Mouse (Mus musculus): Measurements from ENCODE around the gene Acbd4. TPM values are rescaled to one million over a fixed set of nuclear protein-coding genes. Genes with fewer than 3 reads are reported as not detected.

The Acbd4 gene
- polyA plus RNA-seq, 1 experiment: 78.7 TPM

DNA sequence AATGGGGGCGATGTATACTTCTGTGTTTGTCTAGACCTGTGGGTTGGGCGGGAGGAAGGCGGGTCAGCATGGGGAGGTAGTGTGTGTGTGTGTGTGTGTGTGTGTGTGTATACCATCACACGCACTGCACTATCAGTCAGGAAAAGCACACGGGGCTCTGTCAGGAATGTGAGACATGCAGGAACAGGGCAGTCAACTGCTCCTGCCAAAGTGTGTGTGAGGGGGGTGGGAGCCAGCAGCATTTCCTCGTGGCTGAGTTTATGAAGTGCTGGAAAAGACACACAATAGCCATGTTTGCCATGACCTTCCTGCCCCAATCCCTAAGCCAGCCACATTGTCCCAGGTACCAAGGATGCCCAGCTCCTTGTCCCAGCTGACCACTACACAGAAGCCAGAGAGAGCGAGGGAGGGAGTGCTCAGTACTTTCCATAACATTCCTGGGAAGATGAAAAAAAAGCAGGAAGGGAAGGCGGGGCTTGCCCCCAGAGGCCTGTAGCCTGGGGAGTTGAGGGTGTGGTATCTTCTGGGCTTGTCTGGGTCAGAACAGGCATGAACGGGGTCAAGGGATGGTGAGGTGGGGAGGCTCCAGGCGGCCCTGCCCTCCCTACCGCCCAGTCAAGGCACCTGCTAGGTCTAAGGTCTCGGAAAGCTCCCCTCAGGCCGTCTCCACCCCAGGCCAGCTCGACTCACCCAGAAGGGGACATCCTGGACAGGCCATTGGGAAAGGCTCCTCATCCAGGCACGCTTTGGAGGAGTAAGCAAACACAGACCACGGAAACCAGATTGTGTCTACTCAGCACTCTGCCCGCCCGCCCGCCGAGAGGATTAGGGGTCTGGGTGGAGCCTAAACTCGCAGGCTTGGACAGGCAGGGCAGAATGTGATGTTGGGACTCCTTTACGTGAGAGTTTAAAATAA, 4.2 kb upstream of the Acbd4 start:
- TF ChIP-seq GATA1 (IDR thresholded peaks at IDR 0.05; ENCODE audit: low read length) (no peak), TAL1 (IDR thresholded peaks at IDR 0.05; ENCODE audit: low read length) (no peak)
- peaks cover 61% of the 10 kb centered on the region for H3K27me3 ChIP-seq (ENCODE audit: control insufficient read depth)

DNA sequence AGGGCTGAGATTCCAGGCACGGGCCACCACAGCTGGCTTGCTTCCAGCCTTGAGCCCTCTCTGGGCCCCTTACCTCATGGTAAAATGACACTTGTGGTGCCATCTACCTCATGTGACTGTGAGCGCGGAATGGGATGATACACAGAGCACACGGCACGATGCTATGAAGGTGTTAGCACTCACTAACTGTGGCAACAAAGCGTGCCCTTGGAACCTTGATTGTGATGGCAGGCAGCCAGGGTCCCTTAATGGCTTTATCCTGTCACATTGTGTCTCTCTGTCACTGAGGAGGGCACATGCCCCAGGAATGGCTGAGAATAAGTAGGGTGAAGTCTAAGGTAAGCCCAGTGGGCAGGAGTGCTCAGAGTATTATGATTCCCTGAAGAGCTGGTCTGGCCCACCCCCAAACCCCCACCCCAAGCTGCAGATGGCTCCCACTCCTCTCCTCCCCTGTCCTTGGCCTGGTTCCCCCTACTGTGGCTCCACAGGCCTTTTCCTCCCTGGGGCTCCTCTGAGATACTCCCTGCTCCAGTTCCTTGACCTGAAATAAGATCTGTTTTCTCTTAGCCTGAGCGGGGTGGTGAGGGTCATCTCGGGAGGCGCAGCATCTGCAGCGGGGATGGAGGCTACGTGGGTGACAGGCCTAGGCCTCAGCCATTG, 2.8 kb upstream of the Acbd4 start:
- peaks cover 5% of the 10 kb centered on the region; the same call in 1 of the 2 replicates for H3K9me3 ChIP-seq (ENCODE audit: control insufficient read depth, low read length)
- no peak for TF ChIP-seq TAL1 (IDR thresholded peaks at IDR 0.05; ENCODE audit: low read length)
- no peak for TF ChIP-seq GATA1 (IDR thresholded peaks at IDR 0.05; ENCODE audit: low read length)
- H3K36me3 ChIP-seq (ENCODE audit: control insufficient read depth): peaks cover 2% of the 10 kb centered on the region; the same call in 1 of the 2 replicates
- peaks cover 65% of the 10 kb centered on the region for H3K27me3 ChIP-seq (ENCODE audit: control insufficient read depth)
- H3K4me1 ChIP-seq (ENCODE audit: control insufficient read depth): peaks cover 26% of the 10 kb centered on the region
- no peak overlapping the region for H3K4me3 ChIP-seq (replicated peaks)

More for the DNA sequence above, 4.2 kb upstream of the Acbd4 start:
- H3K36me3 ChIP-seq (ENCODE audit: control insufficient read depth): no peaks in the 10 kb centered on the region
- peaks cover 15% of the 10 kb centered on the region for H3K4me1 ChIP-seq (ENCODE audit: control insufficient read depth)
- no peak overlapping the region for H3K4me3 ChIP-seq (replicated peaks)
- H3K9me3 ChIP-seq (ENCODE audit: control insufficient read depth, low read length): peaks cover 5% of the 10 kb centered on the region; the same call in 1 of the 2 replicates

DNA sequence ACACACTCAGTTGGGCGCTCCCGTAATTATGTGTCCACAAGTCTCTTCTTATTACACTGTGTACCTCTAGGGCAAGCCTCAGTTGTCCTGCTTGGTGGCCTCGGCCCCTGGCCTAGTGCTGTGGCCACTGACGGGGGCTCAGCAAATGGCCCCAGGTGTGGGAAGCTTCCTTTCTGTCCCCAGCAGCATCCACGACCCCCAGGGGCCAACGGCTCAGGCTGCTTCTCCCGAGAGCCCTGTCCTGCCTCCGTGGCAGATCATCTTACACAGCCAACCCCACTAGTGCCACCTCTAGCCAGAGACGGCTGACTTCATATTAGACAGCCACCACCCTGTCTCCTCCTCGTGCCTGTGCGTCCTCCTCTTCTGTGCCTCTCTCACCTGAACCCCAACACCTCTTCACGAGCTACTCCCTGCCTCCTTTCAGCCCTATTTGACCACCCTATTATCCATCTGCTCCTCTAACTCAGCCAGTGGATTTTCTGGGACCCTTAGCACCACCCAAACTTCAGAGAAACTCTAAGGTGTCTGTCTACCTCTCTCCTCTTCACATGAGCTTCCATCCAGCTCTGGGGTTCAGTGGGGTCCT, 2.0 kb upstream of the Acbd4 start:
- no peak for TF ChIP-seq GATA1 (IDR thresholded peaks at IDR 0.05; ENCODE audit: low read length)
- no peak overlapping the region for H3K4me3 ChIP-seq (replicated peaks)
- H3K36me3 ChIP-seq (ENCODE audit: control insufficient read depth): peaks cover 10% of the 10 kb centered on the region
- H3K4me1 ChIP-seq (ENCODE audit: control insufficient read depth): peaks cover 34% of the 10 kb centered on the region
- H3K9me3 ChIP-seq (ENCODE audit: control insufficient read depth, low read length): peaks cover 5% of the 10 kb centered on the region; the same call in 1 of the 2 replicates
- peaks cover 65% of the 10 kb centered on the region for H3K27me3 ChIP-seq (ENCODE audit: control insufficient read depth)

DNA sequence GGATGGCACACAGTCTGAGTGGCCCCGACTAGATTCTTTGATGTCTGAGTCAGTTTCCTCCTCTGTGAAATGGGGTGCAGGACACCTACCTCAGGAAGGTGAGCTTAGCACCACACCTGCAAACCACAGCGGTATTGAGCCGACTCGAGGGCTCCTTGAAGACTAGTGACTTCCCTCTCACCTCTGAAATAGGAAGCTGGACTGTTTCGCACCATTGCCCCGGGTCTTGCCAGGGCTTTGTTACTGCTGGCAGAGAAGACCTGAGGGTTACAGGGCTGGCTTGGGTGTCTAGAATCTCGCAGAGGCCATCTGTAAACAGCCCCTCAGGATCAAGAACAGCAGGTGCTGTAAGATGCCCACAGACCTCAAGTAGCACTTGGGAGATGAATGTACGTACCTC, 1.1 kb upstream of the Acbd4 start:
- Histone ChIP-seq H3K4me3 (replicated peaks) (no peak overlapping the region), H3K36me3 (ENCODE audit: control insufficient read depth) (peaks cover 19% of the 10 kb centered on the region), H3K9me3 (ENCODE audit: control insufficient read depth, low read length) (peaks cover 5% of the 10 kb centered on the region; the same call in 1 of the 2 replicates), H3K4me1 (ENCODE audit: control insufficient read depth) (peaks cover 43% of the 10 kb centered on the region), H3K27me3 (ENCODE audit: control insufficient read depth) (peaks cover 64% of the 10 kb centered on the region)
- TF ChIP-seq TAL1 (IDR thresholded peaks at IDR 0.05; ENCODE audit: low read length) (no peak), GATA1 (IDR thresholded peaks at IDR 0.05; ENCODE audit: low read length) (no peak)

DNA sequence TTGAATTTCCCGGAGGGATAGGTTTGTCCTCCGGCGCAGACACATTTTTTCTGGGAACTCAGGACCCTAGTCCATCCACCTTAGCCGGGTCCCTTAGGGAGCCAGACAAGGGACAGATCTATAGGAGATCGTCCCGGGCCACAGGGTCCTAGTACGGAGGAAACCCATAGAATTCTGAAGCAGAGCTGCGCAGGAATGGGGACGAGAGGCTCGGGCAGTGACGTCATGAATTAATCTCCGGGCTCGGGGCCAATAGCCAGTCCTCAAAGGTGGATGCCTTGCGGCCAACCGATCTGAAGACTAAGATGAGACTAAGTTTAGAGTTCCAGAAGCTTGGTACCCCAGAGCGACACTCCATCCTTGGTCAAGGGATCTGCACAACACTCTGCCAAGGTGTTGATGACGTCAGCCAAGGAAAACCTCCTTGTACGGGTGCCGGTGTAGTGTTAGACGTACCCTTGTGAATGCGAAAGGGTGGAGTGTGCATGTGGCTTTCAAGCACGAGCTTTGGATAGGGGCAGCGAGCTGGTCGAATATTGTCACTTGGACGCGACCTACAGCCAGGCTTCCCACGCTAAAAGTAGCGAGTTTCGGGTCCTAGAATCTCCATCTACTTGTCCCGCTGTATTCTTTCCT, 502 bp downstream of the Acbd4 start:
- TF ChIP-seq TAL1 (IDR thresholded peaks at IDR 0.05; ENCODE audit: low read length): no peak
- Histone ChIP-seq H3K4me1 (ENCODE audit: control insufficient read depth) (peaks cover 59% of the 10 kb centered on the region), H3K4me3 (replicated peaks) (peak overlapping the region; percentile 74), H3K27me3 (ENCODE audit: control insufficient read depth) (peaks cover 53% of the 10 kb centered on the region), H3K36me3 (ENCODE audit: control insufficient read depth) (peaks cover 35% of the 10 kb centered on the region), H3K9me3 (ENCODE audit: control insufficient read depth, low read length) (peaks cover 5% of the 10 kb centered on the region; the same call in 1 of the 2 replicates)

DNA sequence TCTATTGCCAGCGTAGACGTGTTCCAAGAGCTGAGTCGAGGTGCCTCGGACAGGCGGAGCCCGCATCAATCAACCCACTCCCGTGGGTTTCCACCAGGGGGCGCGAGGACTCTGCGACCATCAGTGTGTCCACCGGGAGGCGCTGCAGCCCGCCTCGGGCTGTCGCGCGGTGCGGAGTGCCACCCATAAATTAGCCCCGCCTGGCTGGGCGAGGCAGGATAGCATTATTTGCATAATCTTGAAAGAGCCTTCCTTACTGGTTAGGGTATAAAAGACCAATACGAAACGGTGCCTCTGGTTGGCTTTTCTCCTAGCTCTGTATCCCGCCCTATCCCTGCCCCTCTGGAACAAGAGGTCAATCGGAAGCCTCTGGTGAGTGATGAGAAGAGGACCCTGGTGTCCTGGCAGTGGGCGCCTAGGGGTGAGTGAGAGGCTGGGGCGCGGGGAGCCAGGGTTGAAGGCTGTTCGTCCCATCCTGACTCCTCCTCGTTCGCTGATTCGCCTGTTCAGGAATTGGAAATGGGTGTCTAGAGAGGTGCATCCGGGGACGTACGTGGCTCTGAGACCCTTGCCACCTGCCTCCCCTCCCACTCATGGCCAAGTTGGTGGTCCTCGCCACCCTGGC, 1.4 kb downstream of the Acbd4 start:
- Histone ChIP-seq H3K27me3 (ENCODE audit: control insufficient read depth) (peaks cover 44% of the 10 kb centered on the region), H3K36me3 (ENCODE audit: control insufficient read depth) (peaks cover 44% of the 10 kb centered on the region), H3K4me1 (ENCODE audit: control insufficient read depth) (peaks cover 65% of the 10 kb centered on the region), H3K9me3 (ENCODE audit: control insufficient read depth, low read length) (peaks cover 5% of the 10 kb centered on the region; the same call in 1 of the 2 replicates), H3K4me3 (replicated peaks) (peak overlapping the region; percentile 74)
- TF ChIP-seq TAL1 (IDR thresholded peaks at IDR 0.05; ENCODE audit: low read length) (no peak), GATA1 (IDR thresholded peaks at IDR 0.05; ENCODE audit: low read length) (no peak)

DNA sequence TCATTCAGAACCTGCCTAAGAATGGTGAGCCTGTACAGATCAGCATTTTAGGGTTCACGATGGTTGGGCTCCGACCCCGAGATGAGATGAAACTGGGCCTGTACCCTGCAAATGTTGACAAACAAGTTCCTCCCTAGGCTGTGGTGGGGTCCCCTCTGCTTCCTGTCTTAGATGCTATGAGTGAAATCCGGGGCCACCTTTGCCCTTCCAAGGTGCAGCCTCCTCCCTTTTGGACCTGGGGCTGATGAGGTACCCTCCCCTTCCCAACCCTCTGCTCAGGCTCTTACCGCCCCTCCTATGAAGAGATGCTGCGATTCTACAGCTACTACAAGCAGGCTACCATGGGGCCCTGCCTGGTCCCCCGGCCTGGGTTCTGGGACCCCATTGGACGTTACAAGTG, 2.1 kb downstream of the Acbd4 start:
- H3K36me3 ChIP-seq (ENCODE audit: control insufficient read depth): peaks cover 51% of the 10 kb centered on the region
- H3K9me3 ChIP-seq (ENCODE audit: control insufficient read depth, low read length): peaks cover 5% of the 10 kb centered on the region; the same call in 1 of the 2 replicates
- peaks cover 65% of the 10 kb centered on the region for H3K4me1 ChIP-seq (ENCODE audit: control insufficient read depth)
- TF ChIP-seq GATA1 (IDR thresholded peaks at IDR 0.05; ENCODE audit: low read length) (no peak), TAL1 (IDR thresholded peaks at IDR 0.05; ENCODE audit: low read length) (no peak)
- H3K27me3 ChIP-seq (ENCODE audit: control insufficient read depth): peaks cover 39% of the 10 kb centered on the region
- peak overlapping the region; percentile 74 for H3K4me3 ChIP-seq (replicated peaks)

DNA sequence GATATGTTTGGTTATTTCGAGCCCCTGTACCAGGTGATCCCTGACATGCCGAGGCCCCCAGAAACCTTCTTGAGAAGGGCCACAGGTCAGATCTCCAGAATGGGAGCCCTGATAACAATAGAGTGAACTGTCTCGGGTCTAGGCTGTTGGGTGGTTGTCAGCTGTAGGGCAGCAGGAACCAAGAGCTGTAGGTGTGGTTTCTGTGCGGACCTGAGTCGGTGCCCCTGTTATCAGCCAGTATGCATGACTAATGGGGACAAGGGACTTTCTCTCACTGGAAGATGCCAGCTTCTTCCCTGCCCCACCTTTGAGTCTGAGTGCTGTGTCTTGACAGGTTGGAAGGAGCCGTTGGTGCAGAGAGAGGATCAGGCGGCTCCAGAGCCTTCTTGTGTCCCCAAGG, 3.0 kb downstream of the Acbd4 start:
- H3K36me3 ChIP-seq (ENCODE audit: control insufficient read depth): peaks cover 59% of the 10 kb centered on the region
- H3K4me1 ChIP-seq (ENCODE audit: control insufficient read depth): peaks cover 68% of the 10 kb centered on the region
- H3K4me3 ChIP-seq (replicated peaks): peak overlapping the region; percentile 74
- H3K9me3 ChIP-seq (ENCODE audit: control insufficient read depth, low read length): peaks cover 5% of the 10 kb centered on the region; the same call in 1 of the 2 replicates
- H3K27me3 ChIP-seq (ENCODE audit: control insufficient read depth): peaks cover 31% of the 10 kb centered on the region
- peak; percentile 85 for TF ChIP-seq GATA1 (IDR thresholded peaks at IDR 0.05; ENCODE audit: low read length)
- TF ChIP-seq TAL1 (IDR thresholded peaks at IDR 0.05; ENCODE audit: low read length): no peak
